Mouse (Mus musculus) liver, embryonic 16.5 days (tissue): ENCODE measurements around the gene Mkrn2os. TPM values are rescaled to one million over a fixed set of nuclear protein-coding genes. Genes with fewer than 3 reads are reported as not detected.

Experiments used
- ATAC-seq: fragments of 200-750 bp; cut with Nextera tagmentation; 2 replicates; pipeline ENCODE4 v1.8.0; 2017; ENCODE audit warnings: low read depth, mild to moderate bottlenecking, moderate number of reproducible peaks, moderate library complexity
- H3K27ac ChIP-seq: fragments of 300-500 bp; sonication (generic); 2 replicates; pipeline ENCODE4 v1.5.1; 2014; ENCODE audit warnings: mild to moderate bottlenecking, low read length
- H3K27me3 ChIP-seq: fragments of 300-500 bp; sonication (generic); 2 replicates; pipeline ENCODE4 v1.6.1; 2014; ENCODE audit warnings: low read depth, low read length, mixed read lengths; ENCODE audit not compliant: control insufficient read depth, insufficient read depth
- H3K36me3 ChIP-seq: fragments of 300-500 bp; sonication (generic); 2 replicates; pipeline ENCODE4 v1.6.1; 2014; ENCODE audit warnings: mild to moderate bottlenecking; ENCODE audit not compliant: control insufficient read depth, insufficient read depth
- H3K4me1 ChIP-seq: fragments of 300-500 bp; sonication (generic); 2 replicates; pipeline ENCODE4 v1.6.1; 2014; ENCODE audit warnings: low read depth, low read length, mixed read lengths; ENCODE audit not compliant: control insufficient read depth
- H3K4me2 ChIP-seq: fragments of 300-500 bp; sonication (generic); 2 replicates; pipeline ENCODE4 v1.6.1; 2014; ENCODE audit warnings: low read depth, low read length, mixed read lengths
- H3K4me3 ChIP-seq: fragments of 300-500 bp; sonication (generic); 2 replicates; pipeline ENCODE4 v1.5.1; 2014; ENCODE audit warnings: low read depth, mild to moderate bottlenecking, low read length
- H3K9ac ChIP-seq: fragments of 300-500 bp; sonication (generic); 2 replicates; pipeline ENCODE4 v1.6.1; 2014; ENCODE audit warnings: low read depth, low read length
- H3K9me3 ChIP-seq: fragments of 300-500 bp; sonication (generic); replicated peaks from 2 replicates; pipeline ENCODE4 v1.6.1; 2016; ENCODE audit warnings: low read length; ENCODE audit not compliant: control insufficient read depth
- WGBS: fragments of 180-500 bp; shearing (Covaris S2); extraction: QIAGEN DNeasy Blood & Tissue Kit; methylation state at CpG from one replicate; pipeline ENCODE4 v1.1.7; 2014; ENCODE audit not compliant: insufficient replicate concordance; 5-methylcytosine and 5-hydroxymethylcytosine counted together
- polyA plus RNA-seq: library from polyadenylated mRNA; unstranded; fragments of >200 nt; fragmentation: Nextera tagmentation; extraction: Ambion mirVana; gene quantifications from 2 replicates; pipeline ENCODE4 v1.2.1, GENCODE M21; 2015

The Mkrn2os gene
- polyA plus RNA-seq, 1 experiment from 2014 or later: 12.5 TPM

GRCm38 (mm10) chr6:115538645-115539429 is 53.5 kb downstream of the Mkrn2os start:
- H3K27me3 ChIP-seq: no peaks in the 10 kb centered on the region
- H3K36me3 ChIP-seq: no peaks in the 10 kb centered on the region
- H3K9me3 ChIP-seq: no peaks in the 10 kb centered on the region
- no peak overlapping the region for H3K27ac ChIP-seq
- peak overlapping the region; percentile 24; the same call in 1 of the 2 replicates for H3K4me3 ChIP-seq
- peaks cover 12% of the 10 kb centered on the region for H3K4me1 ChIP-seq
- peak; percentile 47; the same call in 1 of the 2 replicates for ATAC-seq
- H3K4me2 ChIP-seq: peak overlapping the region; percentile 37
- WGBS: 15% methylated on average over 26 of the region's 26 CpGs
- H3K9ac ChIP-seq: no peak overlapping the region

DNA sequence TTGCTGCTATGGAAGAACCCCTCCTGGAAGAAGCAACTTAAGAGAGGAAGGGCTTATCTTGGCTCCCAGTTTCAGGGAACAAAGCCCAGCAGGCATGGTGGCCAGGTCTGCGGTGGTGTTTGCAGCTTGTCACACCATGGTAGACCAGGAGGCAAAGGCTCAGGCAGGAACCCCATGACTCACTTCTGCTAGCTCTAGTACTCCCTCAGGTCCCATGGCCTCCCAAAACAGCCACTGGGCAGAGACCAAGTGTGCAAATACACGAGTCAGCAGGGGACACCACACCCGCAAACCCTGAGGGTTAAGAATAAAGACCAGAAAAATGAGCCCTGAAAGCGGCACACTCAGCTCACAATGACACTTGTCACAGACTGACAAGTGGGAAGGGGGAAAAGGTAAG is 56.2 kb downstream of the Mkrn2os start:
- H3K4me3 ChIP-seq: no peak overlapping the region
- no peak for ATAC-seq
- 64% methylated on average over 4 of the region's 4 CpGs for WGBS

GRCm38 (mm10) chr6:115534617-115535016 is 57.8 kb downstream of the Mkrn2os start:
- H3K27me3 ChIP-seq: no peaks in the 10 kb centered on the region
- no peaks in the 10 kb centered on the region for H3K36me3 ChIP-seq
- 59% methylated on average over 7 of the region's 7 CpGs for WGBS
- H3K27ac ChIP-seq: no peak overlapping the region
- H3K9ac ChIP-seq: no peak overlapping the region
- H3K4me1 ChIP-seq: peaks cover 6% of the 10 kb centered on the region
- no peak for ATAC-seq
- no peak overlapping the region for H3K4me2 ChIP-seq
- H3K9me3 ChIP-seq: no peaks in the 10 kb centered on the region
- H3K4me3 ChIP-seq: no peak overlapping the region

More for the DNA sequence above, 56.2 kb downstream of the Mkrn2os start:
- Histone ChIP-seq H3K9me3 (no peaks in the 10 kb centered on the region), H3K4me1 (peaks cover 6% of the 10 kb centered on the region), H3K27ac (no peak overlapping the region), H3K4me2 (no peak overlapping the region), H3K27me3 (no peaks in the 10 kb centered on the region), H3K9ac (no peak overlapping the region), H3K36me3 (no peaks in the 10 kb centered on the region)

Other genes starting within 250 kb of the Mkrn2os start
- gene Pparg, start 231.6 kb downstream of the Mkrn2os start, polyA plus RNA-seq: 1.5 and 1.7 TPM in 2 replicates
- gene Tsen2, start 47.9 kb downstream of the Mkrn2os start, polyA plus RNA-seq: 7.6 and 8.5 TPM in 2 replicates
- 7.8 and 8.6 TPM in 2 replicates for gene Mkrn2, start 9.3 kb upstream of the Mkrn2os start, polyA plus RNA-seq
- 36.8 and 39.3 TPM in 2 replicates for gene Raf1, start 84.1 kb upstream of the Mkrn2os start, polyA plus RNA-seq
- 28.8 and 29.0 TPM in 2 replicates for gene Tmem40, start 169.8 kb upstream of the Mkrn2os start, polyA plus RNA-seq
- gene Cand2, start 182.0 kb upstream of the Mkrn2os start, polyA plus RNA-seq: 2.5 and 2.8 TPM in 2 replicates
- gene Rpl32, start 216.2 kb upstream of the Mkrn2os start, polyA plus RNA-seq: 967 and 1,136 TPM in 2 replicates
- gene Efcab12, start 245.8 kb upstream of the Mkrn2os start, polyA plus RNA-seq: 0.08 TPM in 1 of 2 replicates, not detected in the other